Mouse (Mus musculus) heart, postnatal 0 days (tissue): ENCODE data around the gene Krtap1-5.

Experiments
- CTCF ChIP-seq: IDR thresholded peaks from 2 replicates; pipeline ENCODE4 v1.5.1; 2016; ENCODE audit warnings: antibody characterized with exemption, control low read depth, low read depth
- EP300 ChIP-seq: IDR thresholded peaks from 2 replicates; pipeline ENCODE4 v1.6.1; 2016; ENCODE audit warnings: antibody characterized with exemption, low read depth

DNA sequence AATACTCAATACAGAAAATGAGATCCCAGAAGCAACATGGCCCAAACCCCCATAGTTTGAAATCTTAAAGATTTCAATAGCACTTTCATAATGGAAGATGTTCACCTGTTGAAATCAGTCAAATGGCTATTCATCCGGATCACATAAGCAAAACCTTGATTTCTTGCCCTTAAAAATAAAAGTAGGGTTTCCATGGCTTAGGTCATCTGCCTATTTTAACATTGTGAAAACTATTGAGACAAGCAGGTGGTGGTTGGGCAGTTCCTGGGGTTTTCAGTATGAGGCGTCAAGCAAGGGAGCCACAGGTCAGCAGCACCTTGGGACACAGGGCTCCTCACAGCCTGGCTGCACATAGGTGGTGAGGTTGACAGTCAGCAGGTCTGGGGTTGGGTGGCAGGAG lies 24.6 kb downstream of the Krtap1-5 start:
- no peak for TF ChIP-seq CTCF
- no peak for TF ChIP-seq EP300
